Mouse (Mus musculus): ENCODE data around the gene Cebpz. TPM values are rescaled to one million over a fixed set of nuclear protein-coding genes. Genes with fewer than 3 reads are reported as not detected.

The Cebpz gene
- polyA plus RNA-seq, 1 experiment from 2014 or later: 58.5 TPM

- Histone ChIP-seq H3K9ac (no peak overlapping the region), H3K27me3 (replicated peaks) (no peaks in the 10 kb centered on the region), H3K4me1 (no peaks in the 10 kb centered on the region), H3K36me3 (no peaks in the 10 kb centered on the region), H3K9me3 (no peaks in the 10 kb centered on the region), H3K4me3 (no peak overlapping the region), H3K27ac (no peak overlapping the region), H3K4me2 (replicated peaks) (no peak overlapping the region)
- no peak for ATAC-seq (ENCODE audit: low FRiP score, low read depth)
- WGBS: 80% methylated on average over 7 of the region's 7 CpGs
Observed at GRCm38 (mm10) chr17:78894991-78895390, 41.9 kb downstream of the Cebpz start.

GRCm38 (mm10) chr17:78891020-78891419, 45.8 kb downstream of the Cebpz start:
- WGBS: 88% methylated on average over 9 of the region's 9 CpGs
- no peaks in the 10 kb centered on the region for H3K36me3 ChIP-seq
- no peak overlapping the region for H3K9ac ChIP-seq
- no peaks in the 10 kb centered on the region for H3K27me3 ChIP-seq (replicated peaks)
- H3K27ac ChIP-seq: no peak overlapping the region
- no peak overlapping the region for H3K4me3 ChIP-seq
- no peaks in the 10 kb centered on the region for H3K4me1 ChIP-seq
- no peaks in the 10 kb centered on the region for H3K9me3 ChIP-seq
- ATAC-seq (ENCODE audit: low FRiP score, low read depth): no peak
- H3K4me2 ChIP-seq (replicated peaks): no peak overlapping the region

- no peak for ATAC-seq (ENCODE audit: low FRiP score, low read depth)
- no peaks in the 10 kb centered on the region for H3K4me1 ChIP-seq
- no peak overlapping the region for H3K4me3 ChIP-seq
- no peaks in the 10 kb centered on the region for H3K27me3 ChIP-seq (replicated peaks)
- H3K9ac ChIP-seq: no peak overlapping the region
- H3K36me3 ChIP-seq: no peaks in the 10 kb centered on the region
- H3K4me2 ChIP-seq (replicated peaks): no peak overlapping the region
- H3K27ac ChIP-seq: no peak overlapping the region
- peaks cover 4% of the 10 kb centered on the region; the same call in 1 of the 2 replicates for H3K9me3 ChIP-seq
- 68% methylated on average over 3 of the region's 3 CpGs for WGBS
Observed at GRCm38 (mm10) chr17:78889184-78889583, 47.7 kb downstream of the Cebpz start.

GRCm38 (mm10) chr17:78888554-78888953, 48.3 kb downstream of the Cebpz start:
- no peaks in the 10 kb centered on the region for H3K4me1 ChIP-seq
- H3K9ac ChIP-seq: no peak overlapping the region
- no peaks in the 10 kb centered on the region for H3K27me3 ChIP-seq (replicated peaks)
- H3K4me2 ChIP-seq (replicated peaks): no peak overlapping the region
- no peak overlapping the region for H3K4me3 ChIP-seq
- ATAC-seq (ENCODE audit: low FRiP score, low read depth): no peak
- no peaks in the 10 kb centered on the region for H3K36me3 ChIP-seq
- 93% methylated on average over 4 of the region's 4 CpGs for WGBS
- peaks cover 4% of the 10 kb centered on the region; the same call in 1 of the 2 replicates for H3K9me3 ChIP-seq
- no peak overlapping the region for H3K27ac ChIP-seq

- no peak for ATAC-seq (ENCODE audit: low FRiP score, low read depth)
- Histone ChIP-seq H3K36me3 (no peaks in the 10 kb centered on the region), H3K9me3 (peaks cover 4% of the 10 kb centered on the region; the same call in 1 of the 2 replicates), H3K4me2 (replicated peaks) (no peak overlapping the region), H3K27me3 (replicated peaks) (no peaks in the 10 kb centered on the region), H3K9ac (no peak overlapping the region), H3K27ac (no peak overlapping the region), H3K4me3 (no peak overlapping the region), H3K4me1 (peaks cover 18% of the 10 kb centered on the region)
- 85% methylated on average over 5 of the region's 5 CpGs for WGBS
Observed at GRCm38 (mm10) chr17:78885286-78886065, 51.4 kb downstream of the Cebpz start.

GRCm38 (mm10) chr17:78883291-78883690, 53.6 kb downstream of the Cebpz start:
- Histone ChIP-seq H3K4me1 (peaks cover 18% of the 10 kb centered on the region), H3K4me3 (no peak overlapping the region), H3K9me3 (peaks cover 4% of the 10 kb centered on the region; the same call in 1 of the 2 replicates), H3K4me2 (replicated peaks) (no peak overlapping the region), H3K9ac (no peak overlapping the region), H3K36me3 (no peaks in the 10 kb centered on the region), H3K27me3 (replicated peaks) (no peaks in the 10 kb centered on the region), H3K27ac (no peak overlapping the region)
- 90% methylated on average over 4 of the region's 4 CpGs for WGBS
- no peak for ATAC-seq (ENCODE audit: low FRiP score, low read depth)

- peaks cover 4% of the 10 kb centered on the region; the same call in 1 of the 2 replicates for H3K9me3 ChIP-seq
- peak within 1 kb of the TSS; percentile 45 for H3K4me3 ChIP-seq
- peaks cover 18% of the 10 kb centered on the region for H3K4me1 ChIP-seq
- H3K4me2 ChIP-seq (replicated peaks): peak within 1 kb of the TSS; percentile 82
- peak within 1 kb of the TSS; percentile 58 for H3K9ac ChIP-seq
- ATAC-seq (ENCODE audit: low FRiP score, low read depth): peak; percentile 90
- no peaks in the 10 kb centered on the region for H3K36me3 ChIP-seq
- no peaks in the 10 kb centered on the region for H3K27me3 ChIP-seq (replicated peaks)
- WGBS: 3% methylated on average over 28 of the region's 28 CpGs
- H3K27ac ChIP-seq: no peak within 1 kb of the TSS
Observed at GRCm38 (mm10) chr17:78882401-78883112, 54.3 kb downstream of the Cebpz start, which contains the start of gene Eif2ak2. TSS of gene Eif2ak2 (minus strand) at chr17:78882573.

- Histone ChIP-seq H3K4me1 (peaks cover 18% of the 10 kb centered on the region), H3K36me3 (no peaks in the 10 kb centered on the region), H3K9me3 (peaks cover 4% of the 10 kb centered on the region; the same call in 1 of the 2 replicates), H3K4me2 (replicated peaks) (peak overlapping the region; percentile 82), H3K27me3 (replicated peaks) (no peaks in the 10 kb centered on the region), H3K9ac (peak overlapping the region; percentile 58), H3K4me3 (peak overlapping the region; percentile 45), H3K27ac (no peak overlapping the region)
- ATAC-seq (ENCODE audit: low FRiP score, low read depth): peak; percentile 71
- 9% methylated on average over 7 of the region's 7 CpGs for WGBS
Observed at GRCm38 (mm10) chr17:78881878-78882304, 55.0 kb downstream of the Cebpz start.

- H3K9ac ChIP-seq: no peak overlapping the region
- H3K27me3 ChIP-seq (replicated peaks): no peaks in the 10 kb centered on the region
- ATAC-seq (ENCODE audit: low FRiP score, low read depth): no peak
- WGBS: 91% methylated on average over 6 of the region's 6 CpGs
- H3K4me1 ChIP-seq: no peaks in the 10 kb centered on the region
- H3K27ac ChIP-seq: no peak overlapping the region
- no peaks in the 10 kb centered on the region for H3K36me3 ChIP-seq
- no peak overlapping the region for H3K4me2 ChIP-seq (replicated peaks)
- H3K4me3 ChIP-seq: no peak overlapping the region
- H3K9me3 ChIP-seq: no peaks in the 10 kb centered on the region
Observed at GRCm38 (mm10) chr17:78873886-78874285, 63.0 kb downstream of the Cebpz start.

Other genes starting within 250 kb of the Cebpz start
- 6.3 and 7.0 TPM in 2 replicates for gene Strn, start 199.9 kb downstream of the Cebpz start, polyA plus RNA-seq (2016; fragmentation: Nextera tagmentation; extraction: Ambion mirVana)
- 23.6 and 24.7 TPM in 2 replicates for gene Heatr5b, start 101.7 kb downstream of the Cebpz start, polyA plus RNA-seq (2016; fragmentation: Nextera tagmentation; extraction: Ambion mirVana)
- 51.7 and 53.7 TPM in 2 replicates for gene Gpatch11, start 101.5 kb downstream of the Cebpz start, polyA plus RNA-seq (2016; fragmentation: Nextera tagmentation; extraction: Ambion mirVana)
- 4.3 and 5.5 TPM in 2 replicates for gene Eif2ak2, start 54.5 kb downstream of the Cebpz start, polyA plus RNA-seq (2016; fragmentation: Nextera tagmentation; extraction: Ambion mirVana)
- gene Sult6b1, start 30.1 kb downstream of the Cebpz start, polyA plus RNA-seq (2016; fragmentation: Nextera tagmentation; extraction: Ambion mirVana): not detected in 2 replicates
- 101 and 107 TPM in 2 replicates for gene Cebpzos, start 20.6 kb downstream of the Cebpz start, polyA plus RNA-seq (2016; fragmentation: Nextera tagmentation; extraction: Ambion mirVana)
- gene Ndufaf7, start 70 bp upstream of the Cebpz start, polyA plus RNA-seq (2016; fragmentation: Nextera tagmentation; extraction: Ambion mirVana): 49.5 and 51.1 TPM in 2 replicates
- gene Prkd3, start 83.8 kb upstream of the Cebpz start, polyA plus RNA-seq (2016; fragmentation: Nextera tagmentation; extraction: Ambion mirVana): 35.6 and 36.8 TPM in 2 replicates
- 8.2 and 9.2 TPM in 2 replicates for gene Qpct, start 114.8 kb upstream of the Cebpz start, polyA plus RNA-seq (2016; fragmentation: Nextera tagmentation; extraction: Ambion mirVana)

Measured in neural tube, embryonic 12.5 days (tissue).